Mouse (Mus musculus) embryo, embryonic 9.5 days (tissue): Measurements from ENCODE around the gene Ostn.
"Not testable (repeated sequence)": the region's sequence is repeated elsewhere in the genome, so short reads cannot be mapped to it uniquely, and the experiment has no call there.

Experiments used
- DNase-seq: peaks from one replicate; pipeline ENCODE4 v3.0.0-alpha.2; 2017; ENCODE audit errors: extremely low spot score

The Ostn gene

DNA sequence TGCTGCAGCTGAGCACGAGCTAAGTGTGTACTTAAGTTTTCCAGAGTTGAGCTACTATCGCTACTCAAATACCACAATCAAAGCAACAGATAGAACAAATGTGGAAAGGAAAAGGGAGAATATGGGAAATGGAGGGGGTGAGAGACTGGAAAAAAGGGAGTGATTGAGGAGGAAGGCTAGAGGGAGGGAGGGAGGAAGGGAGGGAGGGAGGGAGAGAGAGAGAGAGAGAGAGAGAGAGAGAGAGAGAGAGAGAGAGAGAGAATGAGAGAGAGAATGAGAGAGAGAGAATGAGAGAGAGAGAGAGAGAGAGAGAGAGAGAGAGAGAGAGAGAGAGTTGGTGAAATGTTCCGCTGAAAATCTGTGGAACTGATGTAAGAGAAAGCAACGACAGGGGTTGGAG is at the start of gene Ostn:
Ostn (plus strand) TSS at position 301 of the 400 bp plus-strand sequence.
- not testable (repeated sequence) for DNase-seq

DNA sequence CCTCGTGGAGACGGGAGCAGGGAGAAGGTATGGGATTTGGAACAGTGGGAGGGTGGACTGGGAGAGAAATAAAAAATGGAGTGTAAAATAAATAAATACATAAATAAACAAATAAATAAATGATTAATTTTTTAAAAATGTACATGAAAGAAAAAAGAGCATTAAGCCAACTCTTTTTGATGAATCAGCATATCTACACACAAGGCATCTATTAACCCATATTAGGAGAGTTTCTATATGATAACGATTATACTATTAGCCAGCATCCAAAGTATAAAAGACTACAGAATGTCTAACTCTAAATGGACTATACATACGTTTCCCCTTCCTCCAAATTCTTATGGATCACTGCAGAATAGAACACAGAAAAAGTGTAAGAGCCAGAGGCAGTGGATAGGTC is 38.5 kb upstream of the Ostn start:
- DNase-seq = no peak

DNA sequence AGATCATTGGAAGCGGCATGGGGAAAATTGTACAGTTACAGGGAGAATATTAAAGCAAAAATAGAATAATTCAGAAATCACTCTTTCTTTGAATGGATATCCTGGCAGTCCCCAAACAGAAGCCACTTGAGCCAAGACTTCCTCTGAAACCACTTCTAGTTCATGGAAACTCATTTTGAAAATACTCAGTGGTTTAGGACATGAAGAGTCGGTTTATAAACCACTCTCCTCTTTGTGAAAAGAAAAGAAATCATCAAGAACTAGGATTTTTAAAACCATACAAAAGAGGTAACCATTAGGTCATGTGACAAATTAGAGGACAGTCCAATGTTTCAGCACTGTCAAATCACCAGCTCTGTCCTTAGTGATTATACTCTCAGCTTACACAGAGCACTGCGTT is 19.9 kb upstream of the Ostn start:
- DNase-seq = no peak

DNA sequence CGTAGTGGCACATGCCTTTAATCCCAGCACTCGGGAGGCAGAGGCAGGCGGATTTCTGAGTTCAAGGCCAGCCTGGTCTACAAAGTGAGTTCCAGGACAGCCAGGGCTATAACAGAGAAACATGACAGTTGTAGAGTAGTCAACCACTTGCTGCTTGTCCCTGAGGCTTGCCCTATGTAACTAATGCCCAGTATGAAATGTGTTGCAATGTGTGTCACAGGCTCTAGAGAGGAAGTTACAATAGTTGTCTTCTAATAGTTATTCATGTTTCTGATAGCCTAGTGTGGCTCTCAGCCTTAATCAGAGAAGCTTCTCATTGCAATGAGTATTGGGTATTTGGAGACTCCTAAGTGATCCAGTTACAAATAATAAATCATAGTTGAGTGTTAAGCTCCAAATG is 10.8 kb upstream of the Ostn start:
- no peak for DNase-seq

DNA sequence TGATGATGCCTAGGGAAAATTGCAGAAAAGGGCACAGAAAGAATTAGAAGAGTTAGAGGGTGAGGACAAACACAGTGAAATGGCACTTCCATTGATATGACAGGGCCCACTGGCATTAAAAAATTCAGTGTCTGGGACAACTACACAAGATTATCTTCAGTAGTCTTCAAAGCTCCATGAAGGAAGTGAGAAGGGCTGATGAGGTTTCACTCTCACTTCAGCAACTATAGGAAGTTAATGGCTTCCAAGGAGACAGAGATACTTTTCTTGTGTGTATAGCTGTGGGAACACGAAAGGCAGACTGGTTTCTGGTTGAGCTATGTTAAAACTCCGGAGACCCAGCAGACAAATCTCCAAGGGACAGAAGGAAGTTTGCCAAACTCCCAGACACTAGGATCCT is 10.4 kb upstream of the Ostn start:
- no peak for DNase-seq

DNA sequence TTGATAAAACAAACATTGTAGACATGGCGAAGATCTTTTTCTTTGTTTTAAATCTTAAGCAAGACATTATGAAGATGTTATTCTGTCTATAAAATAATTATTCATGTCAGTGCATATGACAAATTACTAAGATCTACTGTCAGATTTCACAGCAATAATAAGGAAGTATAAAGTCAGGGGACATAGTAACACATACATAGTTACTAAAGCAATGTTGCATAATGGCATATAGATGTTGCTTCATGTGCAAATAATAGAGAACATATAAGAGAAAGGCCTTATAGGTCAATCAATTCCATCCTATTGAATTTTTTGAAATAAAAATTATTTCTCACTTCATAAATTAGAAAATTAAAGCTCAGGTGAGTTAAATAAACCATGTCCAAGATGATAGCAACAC is 11.8 kb downstream of the Ostn start:
- DNase-seq = no peak

DNA sequence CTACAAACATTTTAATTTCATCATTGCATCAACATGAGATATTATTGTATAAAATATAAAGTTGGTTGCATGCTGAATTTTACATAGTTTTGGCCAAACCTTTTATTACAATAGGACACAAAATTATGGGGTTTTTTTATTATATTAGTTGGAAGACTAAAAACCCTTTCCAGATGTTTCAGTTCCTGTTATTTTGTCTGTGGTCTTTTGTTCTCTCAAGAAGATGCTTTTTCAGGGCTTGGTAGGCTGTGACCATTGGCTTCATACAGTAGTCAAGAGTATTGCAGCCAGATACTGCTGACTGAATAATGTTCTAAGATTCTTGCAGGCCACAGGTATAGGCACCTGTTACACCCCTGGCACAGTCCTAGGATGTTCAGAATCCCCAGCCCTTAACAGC is 14.8 kb downstream of the Ostn start:
- DNase-seq = no peak

DNA sequence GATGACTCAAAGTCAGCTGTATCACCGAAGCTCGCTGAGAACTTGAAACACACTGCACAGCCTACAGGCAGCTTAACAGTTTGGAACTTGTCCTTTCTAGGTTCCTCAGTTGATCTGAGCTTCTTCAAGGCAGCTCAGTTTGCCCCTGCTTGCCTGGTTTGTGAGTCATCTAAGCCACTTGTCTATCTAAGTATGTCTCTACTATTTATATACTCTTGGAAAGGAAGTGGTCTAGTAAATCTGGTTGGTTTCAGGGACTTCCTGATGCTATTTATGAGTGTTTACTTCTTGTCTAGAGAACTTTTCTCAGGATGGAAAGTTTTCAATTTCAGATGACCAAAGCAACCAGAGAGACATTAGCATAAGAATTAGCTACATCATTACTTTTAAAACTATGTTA is 19.2 kb downstream of the Ostn start:
- no peak for DNase-seq

DNA sequence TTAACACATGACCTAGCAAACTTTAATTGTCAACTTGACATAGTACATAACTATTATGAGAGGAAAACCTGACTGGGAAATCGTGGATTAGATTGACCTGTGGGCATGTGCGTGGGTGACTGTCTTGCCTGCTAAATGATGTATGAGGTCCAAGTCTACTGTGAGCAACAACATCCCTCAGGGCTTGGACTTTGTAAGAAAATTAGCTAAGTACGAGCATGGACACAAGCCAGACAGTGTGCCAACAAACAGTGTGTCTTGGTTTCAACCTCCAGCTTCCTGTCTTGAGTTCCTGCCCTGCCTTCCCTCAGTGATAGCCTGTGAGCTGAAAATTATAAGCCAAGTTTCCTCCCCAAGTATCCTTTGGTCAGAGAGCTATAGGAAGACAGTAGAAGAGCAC is 40.2 kb downstream of the Ostn start:
- DNase-seq = no peak

DNA sequence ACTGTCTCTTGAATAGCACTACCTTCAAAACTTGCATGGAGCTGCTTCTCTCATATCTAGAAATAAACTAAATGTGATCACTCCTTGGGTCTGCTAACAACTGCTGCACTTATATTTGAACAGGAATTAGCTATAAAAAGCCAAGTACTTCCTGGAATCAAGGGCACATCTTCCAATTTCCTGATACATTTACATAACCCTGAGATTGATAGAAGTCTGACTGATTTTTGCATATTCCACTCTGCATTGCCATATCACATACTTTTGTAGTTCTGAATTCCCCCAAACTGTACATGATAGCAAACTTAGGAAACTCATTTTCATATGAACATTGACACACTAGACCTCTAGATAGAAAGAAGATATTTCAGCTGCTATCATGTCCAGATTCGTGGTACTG is 41.1 kb downstream of the Ostn start:
- DNase-seq = no peak

DNA sequence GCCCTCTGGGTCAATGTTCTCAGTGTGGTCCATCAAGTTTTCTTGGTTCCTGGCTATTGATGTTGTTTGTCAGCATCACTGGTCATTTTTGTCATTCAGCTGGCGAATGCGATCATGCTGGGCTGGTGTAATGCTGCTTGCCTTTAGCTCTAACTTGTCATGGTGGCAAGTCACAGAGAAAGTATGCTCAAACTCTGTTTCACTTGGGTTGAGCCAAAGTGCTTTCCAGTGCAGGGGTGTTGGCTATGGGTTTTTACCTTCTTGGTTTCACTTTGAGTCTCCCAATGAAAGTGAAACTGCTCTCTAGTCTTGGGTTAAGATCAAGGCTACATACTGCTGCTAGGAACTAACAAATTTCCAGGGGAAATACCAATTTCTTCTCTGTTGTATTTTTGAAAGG is 41.9 kb downstream of the Ostn start:
- no peak for DNase-seq

DNA sequence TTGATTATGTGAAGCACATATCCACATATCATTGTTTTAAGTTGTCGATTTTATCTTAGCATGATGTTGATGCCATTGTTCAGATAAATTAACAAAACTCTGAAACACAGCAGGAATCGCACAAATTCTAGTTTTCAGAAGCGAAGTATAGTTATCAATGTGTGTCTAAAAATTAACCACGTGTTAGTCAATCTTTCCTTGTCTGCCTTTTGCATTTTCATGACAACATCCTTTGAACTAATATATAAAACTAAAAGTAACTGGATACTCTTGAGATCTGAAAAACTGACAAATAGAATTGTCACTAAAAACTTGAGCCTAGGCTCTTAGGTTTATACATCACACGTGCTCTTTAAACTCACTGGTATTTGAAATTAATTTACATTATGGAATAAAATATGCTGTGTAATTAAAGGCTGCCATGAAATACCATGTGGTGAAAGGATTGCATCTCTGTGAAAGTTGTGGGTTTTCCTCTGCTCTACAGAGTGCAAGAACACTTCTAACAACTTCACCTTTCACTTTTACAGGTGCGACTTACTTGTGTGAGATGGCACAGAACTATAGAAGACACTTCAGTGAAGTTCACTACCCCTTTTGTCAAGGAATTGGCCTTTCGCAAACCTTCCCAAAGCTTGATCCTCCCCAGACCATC is 42.7 kb downstream of the Ostn start:
- no peak for DNase-seq

DNA sequence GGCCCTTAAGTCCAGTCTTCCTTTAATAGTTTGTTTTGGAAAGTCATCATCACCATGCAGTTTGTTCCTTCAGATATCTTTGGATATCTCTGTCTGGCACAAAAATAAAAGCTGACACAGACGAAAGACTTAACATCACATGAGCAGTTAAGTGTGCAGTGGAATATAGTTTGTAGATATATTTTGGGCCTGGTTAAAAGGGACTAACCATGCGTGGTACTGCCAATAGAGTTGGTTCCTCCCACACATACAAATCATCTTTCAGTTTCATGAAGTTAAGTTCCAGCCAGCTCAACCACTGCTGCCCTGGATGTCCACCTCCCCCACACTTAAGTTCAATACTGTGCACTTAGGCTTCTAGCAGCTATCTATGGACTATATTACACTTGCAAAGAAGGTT is 47.2 kb downstream of the Ostn start:
- DNase-seq = no peak

DNA sequence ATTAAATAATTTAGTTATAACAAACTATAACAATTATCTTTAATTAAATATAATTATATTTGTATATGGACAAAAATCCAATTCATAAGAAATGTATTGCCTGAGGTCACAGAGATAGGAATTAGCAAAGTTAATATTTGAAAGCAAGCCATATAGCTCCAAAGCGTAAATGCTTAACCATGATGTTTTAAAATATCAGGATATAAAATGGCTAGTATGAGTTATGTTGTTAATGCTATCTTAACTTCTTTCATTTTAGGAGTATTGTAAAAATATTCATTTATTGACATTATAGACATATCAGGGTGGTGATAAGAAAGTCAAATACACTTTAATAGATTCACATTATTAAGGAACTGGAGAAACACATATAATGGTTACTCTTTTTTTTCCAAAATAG is 52.8 kb downstream of the Ostn start:
- no peak for DNase-seq

DNA sequence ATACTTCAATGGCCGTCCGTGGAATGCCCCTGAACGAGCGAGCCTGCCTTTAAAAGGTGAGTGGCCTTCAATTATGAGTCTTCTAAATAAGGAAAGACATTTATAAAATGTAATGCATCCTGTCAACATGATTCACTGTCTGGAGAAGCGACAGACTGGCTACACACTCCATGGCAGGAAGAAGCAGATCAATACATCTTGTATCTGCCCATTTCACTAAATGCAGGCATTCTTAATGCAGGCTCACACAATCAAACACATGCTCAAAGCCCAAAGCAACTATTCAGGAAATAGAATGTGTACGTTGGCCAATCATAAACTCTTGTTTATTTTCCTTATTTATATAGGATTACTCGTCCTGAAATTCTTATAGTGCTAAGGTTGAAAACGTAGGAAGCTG is 62.9 kb downstream of the Ostn start, which contains the start of gene Uts2b:
Uts2b (minus strand) TSS at position 49 of the 400 bp plus-strand sequence.
- no peak for DNase-seq

DNA sequence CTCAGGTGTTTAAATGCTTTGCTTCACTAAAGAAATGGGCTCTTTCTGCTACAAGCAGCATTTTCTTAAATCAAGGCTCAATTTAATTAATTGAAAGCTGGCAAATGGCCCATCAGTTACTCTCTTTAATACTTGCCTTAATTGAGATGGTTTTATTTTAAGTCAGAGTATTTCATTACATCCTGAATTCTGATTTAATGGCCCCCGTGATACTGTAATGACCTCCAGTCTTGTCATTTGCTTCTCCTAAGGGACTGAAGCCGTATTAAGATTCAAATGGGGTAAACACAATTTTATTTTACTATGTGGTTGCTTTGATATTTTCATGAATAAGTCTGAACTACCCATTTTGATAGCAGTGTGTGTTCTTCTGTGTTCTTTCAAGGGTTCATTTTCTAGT is 63.4 kb downstream of the Ostn start:
- no peak for DNase-seq

DNA sequence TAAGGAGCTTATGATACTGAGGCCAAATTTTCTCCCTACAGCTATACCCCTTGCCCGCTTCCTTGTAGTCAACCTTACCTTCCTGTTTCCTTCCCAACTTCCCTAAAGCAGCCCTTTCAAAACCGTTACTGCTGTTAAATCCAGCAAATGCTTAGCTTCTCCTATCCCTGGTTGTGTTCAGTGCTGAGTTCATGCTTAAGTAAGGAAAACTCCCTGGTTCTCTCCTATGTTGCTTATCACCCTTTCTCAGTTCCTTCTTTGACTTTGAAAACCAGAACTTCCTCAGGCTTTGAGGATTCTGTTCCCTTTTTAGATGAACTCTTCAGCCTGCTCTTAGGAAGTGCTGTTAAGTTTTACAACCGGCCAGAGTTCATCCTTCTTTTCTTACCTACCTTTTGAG is 66.8 kb downstream of the Ostn start:
- no peak for DNase-seq

DNA sequence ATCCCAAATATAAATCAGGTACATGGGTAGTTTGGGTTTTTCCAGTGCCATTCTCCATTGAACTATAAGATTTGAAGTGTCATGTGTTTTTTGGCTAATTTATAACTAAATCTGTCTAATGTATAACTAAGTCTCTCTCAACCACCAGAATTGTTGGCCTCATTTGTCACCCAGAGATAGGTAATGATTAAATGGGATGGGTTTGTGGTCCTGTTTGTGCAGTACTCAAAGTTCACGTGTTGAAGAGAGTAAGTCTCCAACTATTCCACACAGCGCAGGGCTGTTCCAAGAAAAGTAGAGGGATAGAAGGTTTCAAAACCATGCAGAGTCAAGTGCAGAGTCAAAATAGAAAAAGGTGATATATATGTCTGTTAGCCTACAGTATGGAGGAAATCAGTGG is 68.0 kb downstream of the Ostn start:
- DNase-seq = no peak

DNA sequence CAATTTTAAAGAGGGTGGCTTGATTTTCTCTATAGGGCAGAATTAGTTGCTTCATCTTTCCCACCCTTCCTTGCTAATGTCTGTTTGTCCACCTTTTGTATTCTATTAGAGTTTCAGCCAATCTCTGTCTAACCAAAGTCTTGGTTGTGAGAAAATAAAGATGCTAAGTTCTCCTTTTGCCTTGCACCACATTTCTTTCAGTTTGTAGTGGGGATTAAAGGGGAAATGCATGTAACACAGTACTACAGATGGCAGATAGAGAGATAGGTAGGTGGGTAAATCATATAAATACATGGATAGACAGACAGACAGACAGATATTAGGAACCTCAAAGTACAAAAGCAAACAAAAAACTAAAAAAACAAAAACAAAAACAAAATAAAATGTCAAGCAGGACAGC is 69.3 kb downstream of the Ostn start:
- no peak for DNase-seq

DNA sequence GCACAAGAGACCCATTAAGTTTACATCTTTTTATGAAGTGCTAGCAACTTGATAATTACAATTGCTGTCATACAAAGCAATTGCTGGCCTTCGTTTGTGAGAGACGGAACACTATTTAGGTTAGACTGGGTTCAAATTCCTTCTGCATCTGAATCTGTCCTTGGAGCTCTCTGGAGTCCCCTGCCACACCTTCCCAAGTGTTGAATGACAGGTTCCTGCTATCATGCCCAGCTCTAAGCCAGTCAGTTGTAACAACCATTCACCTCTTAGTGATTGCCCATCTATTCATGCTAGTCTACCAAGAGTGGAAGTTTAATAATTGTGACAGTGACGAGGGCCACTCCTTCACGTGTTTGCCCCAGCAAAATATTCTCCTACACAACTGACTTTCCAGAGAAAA is 74.9 kb downstream of the Ostn start:
- DNase-seq = no peak

DNA sequence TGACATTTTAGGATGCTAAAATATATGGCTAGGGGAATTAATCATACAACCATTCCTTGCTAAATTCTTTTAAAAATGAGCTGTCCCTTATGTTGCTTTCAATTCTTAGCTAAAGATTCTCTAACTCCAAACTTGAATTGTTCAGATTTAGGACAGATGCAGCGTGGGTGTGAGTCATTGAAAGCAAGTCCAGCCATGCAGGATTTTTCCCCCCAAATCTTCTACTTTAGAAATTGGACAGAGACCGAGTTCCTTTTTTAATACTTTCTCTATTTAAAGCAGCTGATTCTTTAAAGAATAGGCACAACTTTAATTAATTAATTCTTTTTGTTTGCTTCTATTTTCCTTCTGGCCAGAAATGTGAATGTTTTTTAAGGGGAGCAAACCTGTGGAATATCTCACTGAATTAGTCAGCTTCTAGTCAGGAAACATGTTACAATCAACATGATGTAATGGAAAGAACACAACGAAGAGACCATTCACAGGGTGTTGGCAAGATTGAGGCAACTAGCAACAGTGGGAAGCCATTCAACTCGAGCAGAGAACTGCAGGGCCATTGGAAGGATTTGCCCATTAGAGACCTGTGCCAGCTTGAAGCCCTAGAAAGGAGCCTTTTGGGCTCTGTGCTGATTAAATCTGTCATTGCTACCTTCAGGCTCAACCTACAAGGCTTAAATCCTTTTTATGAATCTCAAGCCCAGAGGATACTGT is 77.8 kb downstream of the Ostn start:
- no peak for DNase-seq

DNA sequence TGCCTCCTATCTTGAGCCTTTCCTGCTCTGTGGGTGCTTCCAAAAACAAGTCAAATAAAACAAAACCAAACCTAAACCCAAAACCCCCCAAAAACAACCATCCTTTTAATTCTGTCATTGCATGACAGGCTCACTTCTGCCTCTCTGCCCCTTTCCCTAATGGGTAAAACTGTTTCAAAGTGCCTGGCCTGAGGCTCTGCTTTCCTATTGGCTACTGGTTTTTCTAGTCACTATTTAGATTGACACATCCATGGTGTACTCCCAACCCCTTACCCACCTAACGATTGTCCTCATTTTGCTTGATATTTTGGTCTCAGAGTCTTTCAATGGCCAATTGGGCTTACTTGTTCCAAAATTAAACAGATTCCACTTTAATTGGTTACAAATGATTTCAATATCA is 78.4 kb downstream of the Ostn start:
- DNase-seq = no peak

DNA sequence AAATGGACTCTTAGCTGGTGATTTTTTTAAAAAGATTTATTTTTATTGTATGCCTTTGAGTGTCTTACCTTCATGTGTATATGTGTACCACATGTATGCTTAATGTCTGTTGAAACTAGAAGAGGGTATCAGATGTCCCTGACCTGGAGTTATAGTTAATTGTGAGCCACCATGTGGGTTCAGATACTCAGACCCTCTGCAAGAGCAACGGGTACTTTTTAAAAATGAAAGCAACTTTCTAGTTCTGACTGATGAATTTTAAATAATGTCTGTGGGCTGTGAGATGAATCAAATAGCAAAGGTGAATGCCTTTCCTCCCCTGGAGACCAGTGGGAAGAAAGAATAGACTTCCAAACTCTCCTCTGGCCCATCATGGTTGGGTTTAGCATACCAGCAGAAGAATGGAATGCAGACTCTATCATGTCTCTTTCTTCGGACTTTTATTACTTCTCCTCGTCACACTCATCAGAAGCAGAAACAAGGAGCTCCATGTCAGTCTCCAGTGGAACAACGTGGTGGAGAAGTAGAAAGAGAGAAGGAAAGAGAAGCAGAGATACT is 79.6 kb downstream of the Ostn start:
- DNase-seq = no peak
